Mouse (Mus musculus) small intestine, adult 10 weeks (tissue): ENCODE measurements around the gene Gm11146. TPM values are rescaled to one million over a fixed set of nuclear protein-coding genes. Genes with fewer than 3 reads are reported as not detected.

ENCODE experiments used
- polyA plus RNA-seq: library from polyadenylated mRNA; stranded (reverse); fragments of 350-450 nt; fragmentation: Illumina TruSeq; extraction: RNeasy Lipid Tissue Mini Kit (QIAGEN cat#74804); gene quantifications from one replicate; pipeline ENCODE4 v1.2.3, GENCODE M21; 2014; ENCODE audit warnings: low replicate concordance

Gm11146 gene
- polyA plus RNA-seq = not detected

GRCm38 (mm10) chr16:77601994-77602393 lies at the start of gene Gm11146:
Gm11146 (minus strand) TSS chr16:77602094.

